Mouse (Mus musculus) lung, postnatal 0 days (tissue): ENCODE measurements around the gene Nfix. TPM values are rescaled to one million over a fixed set of nuclear protein-coding genes. Genes with fewer than 3 reads are reported as not detected.

ENCODE experiments used
- ATAC-seq: fragments of 200-750 bp; cut with Nextera tagmentation; 2 replicates; pipeline ENCODE4 v1.8.0; 2017; ENCODE audit warnings: moderate library complexity
- DNase-seq: peaks from one replicate; pipeline ENCODE4 v3.0.0-alpha.2; 2016; ENCODE audit warnings: low spot score
- H3K27ac ChIP-seq: fragments of 300-500 bp; sonication (generic); 2 replicates; pipeline ENCODE4 v1.5.1; 2014; ENCODE audit warnings: antibody characterized with exemption, mild to moderate bottlenecking, low read length, mixed read lengths
- H3K27me3 ChIP-seq: fragments of 300-500 bp; sonication (generic); replicated peaks from 2 replicates; pipeline ENCODE4 v1.6.1; 2014; ENCODE audit warnings: low read length, mixed read lengths; ENCODE audit not compliant: insufficient read depth
- H3K36me3 ChIP-seq: fragments of 300-500 bp; sonication (generic); 2 replicates; pipeline ENCODE4 v1.6.1; 2014; ENCODE audit warnings: low read length, mixed read lengths; ENCODE audit not compliant: insufficient read depth
- H3K4me1 ChIP-seq: fragments of 300-500 bp; sonication (generic); 2 replicates; pipeline ENCODE4 v1.6.1; 2014; ENCODE audit warnings: antibody characterized with exemption, low read depth, low read length, mixed read lengths; ENCODE audit not compliant: insufficient read depth
- H3K4me2 ChIP-seq: fragments of 300-500 bp; sonication (generic); replicated peaks from 2 replicates; pipeline ENCODE4 v1.6.1; 2014; ENCODE audit warnings: low read depth, mild to moderate bottlenecking, low read length, moderate library complexity, mixed read lengths
- H3K4me3 ChIP-seq: fragments of 300-500 bp; sonication (generic); 2 replicates; pipeline ENCODE4 v1.5.1; 2014; ENCODE audit warnings: low read depth, low read length
- H3K9ac ChIP-seq: fragments of 300-500 bp; sonication (generic); replicated peaks from 2 replicates; pipeline ENCODE4 v1.6.1; 2014; ENCODE audit warnings: low read depth, mild to moderate bottlenecking
- H3K9me3 ChIP-seq: fragments of 300-500 bp; sonication (generic); 2 replicates; pipeline ENCODE4 v1.6.1; 2016; ENCODE audit warnings: low read length, mixed read lengths
- CTCF ChIP-seq: IDR thresholded peaks from 2 replicates; pipeline ENCODE4 v1.5.1; 2016; ENCODE audit warnings: antibody characterized with exemption, mild to moderate bottlenecking
- EP300 ChIP-seq: IDR thresholded peaks from 2 replicates; pipeline ENCODE4 v1.6.1; 2016; ENCODE audit warnings: antibody characterized with exemption, mild to moderate bottlenecking, control low read depth
- WGBS: fragments of 180-500 bp; shearing (Covaris S2); extraction: QIAGEN DNeasy Blood & Tissue Kit; methylation state at CpG from one replicate; pipeline ENCODE4 v1.1.7; 2014; 5-methylcytosine and 5-hydroxymethylcytosine counted together
- polyA plus RNA-seq: library from polyadenylated mRNA; unstranded; fragments of >200 nt; fragmentation: Nextera tagmentation; extraction: Ambion mirVana; gene quantifications from 2 replicates; pipeline ENCODE4 v1.2.1, GENCODE M21; 2015

Gene Nfix
- polyA plus RNA-seq, 1 experiment from 2014 or later = 38.8 TPM

- DNase-seq (no peak), ATAC-seq (no peak)
- 16% methylated on average over 48 of the region's 48 CpGs for WGBS
- Histone ChIP-seq H3K9ac (no peak overlapping the region), H3K27ac (no peak overlapping the region), H3K4me1 (peaks cover 36% of the 10 kb centered on the region), H3K27me3 (0 out of 2 replicates have a peak, but pooled peaks cover 3% of the 10 kb centered on the region), H3K9me3 (no peaks in the 10 kb centered on the region), H3K36me3 (no peaks in the 10 kb centered on the region), H3K4me2 (peak overlapping the region; percentile 50), H3K4me3 (peak overlapping the region; percentile 8)
- TF ChIP-seq CTCF (no peak), EP300 (no peak)
Measured at GRCm38 (mm10) chr8:84784681-84785505, 15.3 kb downstream of the Nfix start.

GRCm38 (mm10) chr8:84783919-84784581 is 16.1 kb downstream of the Nfix start:
- WGBS = 14% methylated on average over 32 of the region's 33 CpGs
- Histone ChIP-seq H3K27me3 (0 out of 2 replicates have a peak, but pooled peaks cover 3% of the 10 kb centered on the region), H3K36me3 (no peaks in the 10 kb centered on the region), H3K4me3 (peak overlapping the region; percentile 8), H3K4me1 (peaks cover 29% of the 10 kb centered on the region), H3K4me2 (peak overlapping the region; percentile 50), H3K27ac (no peak overlapping the region), H3K9me3 (no peaks in the 10 kb centered on the region), H3K9ac (no peak overlapping the region)
- ATAC-seq (no peak), DNase-seq (no peak)
- no peak for TF ChIP-seq CTCF
- TF ChIP-seq EP300 = no peak

GRCm38 (mm10) chr8:84783198-84783918 is 16.8 kb downstream of the Nfix start:
- Histone ChIP-seq H3K36me3 (no peaks in the 10 kb centered on the region), H3K27me3 (0 out of 2 replicates have a peak, but pooled peaks cover 3% of the 10 kb centered on the region), H3K27ac (no peak overlapping the region), H3K9me3 (no peaks in the 10 kb centered on the region), H3K4me3 (no peak overlapping the region), H3K4me1 (peaks cover 23% of the 10 kb centered on the region), H3K4me2 (no peak overlapping the region), H3K9ac (no peak overlapping the region)
- WGBS = 58% methylated on average over 11 of the region's 11 CpGs
- DNase-seq = no peak
- no peak for ATAC-seq
- TF ChIP-seq EP300 (no peak), CTCF (no peak)

- no peak for ATAC-seq
- no peaks in the 10 kb centered on the region for H3K9me3 ChIP-seq
- no peak overlapping the region for H3K4me2 ChIP-seq
- no peak overlapping the region for H3K9ac ChIP-seq
- H3K27me3 ChIP-seq = 0 out of 2 replicates have a peak, but pooled peaks cover 3% of the 10 kb centered on the region
- DNase-seq = no peak
- H3K36me3 ChIP-seq = no peaks in the 10 kb centered on the region
- TF ChIP-seq CTCF (no peak), EP300 (no peak)
- 67% methylated on average over 10 of the region's 10 CpGs for WGBS
- no peak overlapping the region for H3K27ac ChIP-seq
- H3K4me3 ChIP-seq = no peak overlapping the region
- peaks cover 16% of the 10 kb centered on the region for H3K4me1 ChIP-seq
Measured at GRCm38 (mm10) chr8:84782680-84783079, 17.5 kb downstream of the Nfix start.

- Histone ChIP-seq H3K27ac (no peak overlapping the region), H3K27me3 (0 out of 2 replicates have a peak, but pooled peaks cover 3% of the 10 kb centered on the region), H3K4me2 (no peak overlapping the region), H3K9me3 (no peaks in the 10 kb centered on the region), H3K36me3 (no peaks in the 10 kb centered on the region), H3K4me3 (no peak overlapping the region), H3K4me1 (peaks cover 16% of the 10 kb centered on the region), H3K9ac (no peak overlapping the region)
- DNase-seq (no peak), ATAC-seq (no peak)
- WGBS = 64% methylated on average over 5 of the region's 5 CpGs
- TF ChIP-seq EP300 (no peak), CTCF (no peak)
Measured at GRCm38 (mm10) chr8:84781686-84782505, 18.2 kb downstream of the Nfix start.
